Mouse (Mus musculus) cerebellum, adult 18-20 months (tissue): ENCODE data around the gene Rack1.
"Not testable (repeated sequence)": the region's sequence is repeated elsewhere in the genome, so short reads cannot be mapped to it uniquely, and the experiment has no call there.

Source experiments
- DNase-seq, 2 experiments: peaks; one replicate each; pipeline ENCODE4 v3.0.0; 2021

Gene Rack1

GRCm38 (mm10) chr11:48820308-48820674 lies 20.2 kb downstream of the Rack1 start:
- no peak for DNase-seq

GRCm38 (mm10) chr11:48821299-48821698 lies 21.2 kb downstream of the Rack1 start:
- not testable (repeated sequence) for DNase-seq

GRCm38 (mm10) chr11:48822768-48823512 lies 22.8 kb downstream of the Rack1 start:
- no peak for DNase-seq

GRCm38 (mm10) chr11:48823536-48823972 lies 23.4 kb downstream of the Rack1 start:
- peak; percentile 51 to 72 for DNase-seq

GRCm38 (mm10) chr11:48824311-48824830 lies 24.2 kb downstream of the Rack1 start:
- DNase-seq: no peak

GRCm38 (mm10) chr11:48825979-48826751 lies 26.0 kb downstream of the Rack1 start, which contains the start of the genes Trim7 and Gm12184:
TSS of gene Trim7 (plus strand) at chr11:48826140.
TSS of gene Gm12184 (minus strand) at chr11:48826655.
- peak in 1 of 2 experiments; percentile 42 for DNase-seq

- DNase-seq: no peak
Observed at GRCm38 (mm10) chr11:48826752-48827096, 26.6 kb downstream of the Rack1 start.

- DNase-seq: no peak
Observed at GRCm38 (mm10) chr11:48827926-48828325, 27.8 kb downstream of the Rack1 start.

- DNase-seq: no peak
Observed at GRCm38 (mm10) chr11:48830279-48830678, 30.1 kb downstream of the Rack1 start.

GRCm38 (mm10) chr11:48831273-48831672 lies 31.1 kb downstream of the Rack1 start:
- DNase-seq: no peak

GRCm38 (mm10) chr11:48833078-48833730 lies 33.1 kb downstream of the Rack1 start:
- no peak for DNase-seq

- DNase-seq: peak; percentile 89 to 93
Observed at GRCm38 (mm10) chr11:48833731-48834639, 33.9 kb downstream of the Rack1 start.

GRCm38 (mm10) chr11:48835923-48836322 lies 35.8 kb downstream of the Rack1 start:
- no peak for DNase-seq

GRCm38 (mm10) chr11:48836990-48837309 lies 36.8 kb downstream of the Rack1 start:
- no peak for DNase-seq

GRCm38 (mm10) chr11:48837310-48838180 lies 37.4 kb downstream of the Rack1 start:
- DNase-seq: peak; percentile 75 to 77

- DNase-seq: no peak
Observed at GRCm38 (mm10) chr11:48838181-48838797, 38.2 kb downstream of the Rack1 start.

GRCm38 (mm10) chr11:48838879-48839680 lies 38.9 kb downstream of the Rack1 start:
- no peak for DNase-seq

GRCm38 (mm10) chr11:48840805-48841204 lies 40.7 kb downstream of the Rack1 start:
- DNase-seq: no peak

- no peak for DNase-seq
Observed at GRCm38 (mm10) chr11:48841213-48841612, 41.1 kb downstream of the Rack1 start.

- DNase-seq: no peak
Observed at GRCm38 (mm10) chr11:48842378-48842792, 42.3 kb downstream of the Rack1 start.
